Mouse (Mus musculus): ENCODE data around the gene Tor4a. TPM values are rescaled to one million over a fixed set of nuclear protein-coding genes. Genes with fewer than 3 reads are reported as not detected.

Gene Tor4a
- total RNA-seq, 1 experiment, result 11.1 TPM

DNA sequence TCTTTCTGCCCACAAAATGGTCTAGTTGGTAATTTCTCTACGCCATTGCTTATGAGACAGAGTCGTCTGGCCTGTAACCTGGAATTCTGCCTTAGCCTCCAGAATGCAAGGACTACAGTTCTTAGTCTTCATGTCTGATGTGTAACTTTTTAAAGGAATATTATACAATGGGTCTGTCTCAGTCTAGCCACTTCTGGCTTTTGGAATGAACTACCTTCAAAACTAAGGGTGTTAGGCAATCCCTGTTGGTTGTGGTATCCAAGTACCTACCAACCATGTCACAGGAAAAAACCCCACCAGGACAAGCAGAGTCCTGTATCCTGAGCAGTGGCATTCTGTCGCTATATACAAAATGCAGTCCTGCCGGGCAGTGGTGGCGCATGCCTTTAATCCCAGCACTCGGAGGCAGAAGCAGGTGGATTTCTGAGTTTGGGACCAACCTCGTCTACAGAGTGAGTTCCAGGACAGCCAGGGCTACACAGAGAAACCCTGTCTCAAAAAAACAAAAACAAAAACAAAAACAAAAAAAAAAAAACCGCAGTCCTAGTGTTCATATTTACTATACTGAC, 29.2 kb upstream of the Tor4a start:
- Histone ChIP-seq H3K9me3 (ENCODE audit: control insufficient read depth, insufficient read depth, low read depth, low read length) (no peaks in the 10 kb centered on the region), H3K36me3 (ENCODE audit: control insufficient read depth, insufficient read depth, low read length, poor library complexity, severe bottlenecking) (peaks cover 25% of the 10 kb centered on the region), H3K27ac (ENCODE audit: insufficient read depth, low read depth, low read length, poor library complexity, severe bottlenecking) (peak overlapping the region; percentile 93; the same call in 1 of the 2 replicates), H3K9ac (ENCODE audit: insufficient read depth, low read depth, low read length, poor library complexity, severe bottlenecking) (peak overlapping the region; percentile 67; the same call in 1 of the 2 replicates), H3K4me1 (ENCODE audit: control insufficient read depth in 2 of 2, insufficient read depth in 2 of 2, low read length in 2 of 2, poor library complexity in 1 of 2) (peaks cover 6 to 24% of the 10 kb centered on the region in 2 experiments; a peak in 3 of 4 replicates), H3K4me3 (ENCODE audit: insufficient read depth in 1 of 2, low read depth in 1 of 2, low read length in 2 of 2, poor library complexity in 1 of 2, severe bottlenecking in 1 of 2) (peak overlapping the region; percentile 68 to 88; a peak in 3 of 4 replicates)
- DNase-seq (ENCODE audit: low read depth, low spot score), result no peak
- TF ChIP-seq ZNF384 (IDR thresholded peaks at IDR 0.05; ENCODE audit: low read depth, low read length) (no peak), ZC3H11A (IDR thresholded peaks at IDR 0.05; ENCODE audit: borderline replicate concordance, low read depth, low read length) (no peak), HCFC1 (IDR thresholded peaks at IDR 0.05; ENCODE audit: borderline replicate concordance, insufficient read depth, low read length) (no peak), CHD2 (IDR thresholded peaks at IDR 0.05; ENCODE audit: low read depth, low read length) (no peak), MAFK (IDR thresholded peaks at IDR 0.05; ENCODE audit: insufficient read depth, low read depth, low read length) (no peak)
- in situ Hi-C loops (cut with MboI; ENCODE audit: low sequenced_read_pairs in 2 of 2, unreplicated experiment in 2 of 2), result no loop called here

DNA sequence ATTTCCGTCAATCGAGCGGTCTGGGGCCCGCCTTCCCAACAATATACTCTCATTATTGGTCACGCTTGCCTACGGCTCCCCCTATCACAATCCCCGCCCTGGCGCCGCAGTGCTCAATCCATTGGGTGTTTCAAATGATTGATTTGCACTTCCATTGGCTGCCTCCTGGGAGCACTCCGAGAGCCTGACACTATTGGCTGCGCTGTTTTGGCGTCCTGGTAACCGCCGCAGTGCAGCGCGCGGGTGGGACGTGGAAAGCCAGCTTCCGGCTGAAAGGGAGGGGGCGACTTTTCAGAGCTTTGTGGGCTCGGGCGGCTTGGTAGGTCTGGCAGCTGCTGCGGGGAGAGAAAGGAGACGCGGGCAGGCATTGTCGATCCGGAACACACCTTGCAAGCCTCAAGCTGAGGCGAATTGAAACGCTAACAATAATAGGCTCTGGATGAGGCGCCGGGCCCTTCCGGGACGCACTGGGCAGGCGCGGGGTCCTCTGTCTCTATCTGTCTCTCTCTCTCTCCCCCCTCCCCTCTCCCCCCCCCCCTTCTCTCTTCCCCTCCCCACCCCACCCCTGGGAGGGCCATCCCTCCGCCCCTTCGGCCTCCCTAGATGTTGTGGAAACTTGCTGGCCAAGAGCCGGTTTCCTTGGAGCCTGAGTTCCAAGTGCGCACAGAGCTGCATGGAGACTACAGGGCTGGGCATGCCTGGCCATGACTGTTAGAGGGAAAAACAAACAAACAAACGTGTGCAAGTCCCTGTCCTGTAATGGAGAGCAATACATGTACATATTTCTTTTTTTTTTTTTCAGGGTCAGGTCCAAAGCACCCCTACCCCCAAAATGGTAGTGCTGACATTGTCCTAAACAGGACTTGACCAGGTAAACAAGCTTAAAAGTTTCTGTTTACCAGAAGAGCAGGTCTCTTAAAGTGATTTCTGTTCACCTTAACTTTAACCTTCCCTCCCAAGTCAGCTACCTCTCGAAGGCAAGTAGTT, 28.4 kb upstream of the Tor4a start:
- Histone ChIP-seq H3K27ac (ENCODE audit: insufficient read depth, low read depth, low read length, poor library complexity, severe bottlenecking) (peak overlapping the region; percentile 93), H3K36me3 (ENCODE audit: control insufficient read depth, insufficient read depth, low read length, poor library complexity, severe bottlenecking) (peaks cover 25% of the 10 kb centered on the region), H3K9ac (ENCODE audit: insufficient read depth, low read depth, low read length, poor library complexity, severe bottlenecking) (peak overlapping the region; percentile 76), H3K4me3 (ENCODE audit: insufficient read depth in 1 of 2, low read depth in 1 of 2, low read length in 2 of 2, poor library complexity in 1 of 2, severe bottlenecking in 1 of 2) (peak overlapping the region; percentile 68 to 88), H3K9me3 (ENCODE audit: control insufficient read depth, insufficient read depth, low read depth, low read length) (no peaks in the 10 kb centered on the region), H3K4me1 (ENCODE audit: control insufficient read depth in 2 of 2, insufficient read depth in 2 of 2, low read length in 2 of 2, poor library complexity in 1 of 2) (peaks cover 6 to 21% of the 10 kb centered on the region in 2 experiments; a peak in 3 of 4 replicates)
- DNase-seq (ENCODE audit: low read depth, low spot score), result peak; percentile 98
- TF ChIP-seq MAFK (IDR thresholded peaks at IDR 0.05; ENCODE audit: insufficient read depth, low read depth, low read length), result no peak
- TF ChIP-seq ZNF384 (IDR thresholded peaks at IDR 0.05; ENCODE audit: low read depth, low read length), result no peak
- peak; percentile 94 for TF ChIP-seq CHD2 (IDR thresholded peaks at IDR 0.05; ENCODE audit: low read depth, low read length)
- TF ChIP-seq ZC3H11A (IDR thresholded peaks at IDR 0.05; ENCODE audit: borderline replicate concordance, low read depth, low read length), result no peak
- TF ChIP-seq HCFC1 (IDR thresholded peaks at IDR 0.05; ENCODE audit: borderline replicate concordance, insufficient read depth, low read length), result peak; percentile 55; the same call in 1 of the 2 replicates
- in situ Hi-C loops (cut with MboI; ENCODE audit: low sequenced_read_pairs in 2 of 2, unreplicated experiment in 2 of 2), result no loop called here

DNA sequence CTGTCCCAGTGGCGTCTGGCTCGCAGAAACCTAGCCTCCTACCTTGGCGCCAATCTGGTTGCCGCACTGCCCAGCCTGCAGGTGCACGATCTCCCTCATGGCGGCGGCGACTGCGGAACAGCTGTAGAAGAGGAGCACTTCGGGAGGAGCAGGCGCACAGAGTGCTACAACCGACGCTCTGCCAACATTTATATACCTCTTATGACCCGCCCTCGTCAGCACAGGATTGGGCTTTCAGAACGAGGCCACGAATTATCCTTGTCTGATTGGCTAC, 27.7 kb upstream of the Tor4a start, which contains the start of gene Tubb4b:
Gene Tubb4b (minus strand): TSS at position 211 of the 274 bp plus-strand sequence.
- H3K36me3 ChIP-seq (ENCODE audit: control insufficient read depth, insufficient read depth, low read length, poor library complexity, severe bottlenecking), result peaks cover 25% of the 10 kb centered on the region
- no peak for TF ChIP-seq ZC3H11A (IDR thresholded peaks at IDR 0.05; ENCODE audit: borderline replicate concordance, low read depth, low read length)
- TF ChIP-seq HCFC1 (IDR thresholded peaks at IDR 0.05; ENCODE audit: borderline replicate concordance, insufficient read depth, low read length), result 0 out of 2 replicates have a peak, but pooled peaks have one; percentile 29
- TF ChIP-seq CHD2 (IDR thresholded peaks at IDR 0.05; ENCODE audit: low read depth, low read length), result no peak; the same call in 1 of the 2 replicates
- TF ChIP-seq MAFK (IDR thresholded peaks at IDR 0.05; ENCODE audit: insufficient read depth, low read depth, low read length), result no peak
- no peak for TF ChIP-seq ZNF384 (IDR thresholded peaks at IDR 0.05; ENCODE audit: low read depth, low read length)
- peak within 1 kb of the TSS; percentile 99 for H3K9ac ChIP-seq (ENCODE audit: insufficient read depth, low read depth, low read length, poor library complexity, severe bottlenecking)
- H3K4me3 ChIP-seq (ENCODE audit: insufficient read depth in 1 of 2, low read depth in 1 of 2, low read length in 2 of 2, poor library complexity in 1 of 2, severe bottlenecking in 1 of 2), result peak within 1 kb of the TSS; percentile 88 to 98
- in situ Hi-C loops (cut with MboI; ENCODE audit: low sequenced_read_pairs in 2 of 2, unreplicated experiment in 2 of 2), result no loop called here
- peak within 1 kb of the TSS; percentile 98 for H3K27ac ChIP-seq (ENCODE audit: insufficient read depth, low read depth, low read length, poor library complexity, severe bottlenecking)
- DNase-seq (ENCODE audit: low read depth, low spot score), result no peak
- H3K9me3 ChIP-seq (ENCODE audit: control insufficient read depth, insufficient read depth, low read depth, low read length), result no peaks in the 10 kb centered on the region
- peaks cover 6 to 21% of the 10 kb centered on the region in 2 experiments; a peak in 3 of 4 replicates for H3K4me1 ChIP-seq (ENCODE audit: control insufficient read depth in 2 of 2, insufficient read depth in 2 of 2, low read length in 2 of 2, poor library complexity in 1 of 2)

DNA sequence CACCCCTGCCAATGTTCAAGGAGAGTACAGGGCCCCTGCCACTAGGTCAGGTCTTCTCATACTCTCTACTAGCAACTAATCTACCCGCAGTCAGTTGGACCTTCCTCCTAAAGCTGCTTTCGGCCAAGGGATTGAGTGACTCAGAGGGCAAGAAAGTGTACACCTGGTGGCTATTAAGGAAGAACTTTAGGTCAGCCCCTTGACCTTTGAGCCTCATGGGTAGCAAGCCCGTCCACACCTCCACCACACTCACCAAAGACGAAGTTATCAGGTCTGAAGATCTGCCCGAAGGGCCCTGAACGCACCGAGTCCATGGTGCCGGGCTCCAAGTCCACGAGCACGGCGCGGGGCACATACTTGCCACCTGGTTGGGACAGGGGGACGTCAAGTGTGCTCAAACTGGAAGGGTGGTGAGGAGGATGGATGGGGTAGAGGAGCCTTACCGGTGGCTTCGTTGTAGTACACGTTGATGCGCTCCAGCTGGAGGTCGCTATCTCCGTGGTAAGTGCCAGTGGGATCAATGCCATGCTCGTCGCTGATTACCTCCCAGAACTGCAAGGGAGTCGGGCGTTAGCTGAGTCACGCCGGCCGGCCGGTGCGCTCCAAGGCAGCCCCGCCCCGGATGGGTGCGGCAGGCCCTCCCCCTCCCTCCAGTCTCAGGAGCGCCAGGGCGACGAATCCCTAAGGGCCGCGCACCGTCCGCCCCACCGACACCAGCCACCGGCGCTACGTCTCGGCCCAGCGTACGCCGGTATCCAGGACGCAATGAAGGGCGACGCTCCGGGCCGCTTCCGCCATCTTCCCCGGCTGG, 27.2 kb upstream of the Tor4a start:
- in situ Hi-C loops (cut with MboI; ENCODE audit: low sequenced_read_pairs in 2 of 2, unreplicated experiment in 2 of 2), result no loop called here
- peaks cover 25% of the 10 kb centered on the region for H3K36me3 ChIP-seq (ENCODE audit: control insufficient read depth, insufficient read depth, low read length, poor library complexity, severe bottlenecking)
- peaks cover 6 to 19% of the 10 kb centered on the region in 2 experiments; a peak in 3 of 4 replicates for H3K4me1 ChIP-seq (ENCODE audit: control insufficient read depth in 2 of 2, insufficient read depth in 2 of 2, low read length in 2 of 2, poor library complexity in 1 of 2)
- DNase-seq (ENCODE audit: low read depth, low spot score), result peak; percentile 65
- H3K9ac ChIP-seq (ENCODE audit: insufficient read depth, low read depth, low read length, poor library complexity, severe bottlenecking), result peak overlapping the region; percentile 99
- peak overlapping the region; percentile 98 for H3K27ac ChIP-seq (ENCODE audit: insufficient read depth, low read depth, low read length, poor library complexity, severe bottlenecking)
- peak overlapping the region; percentile 87 to 98 for H3K4me3 ChIP-seq (ENCODE audit: insufficient read depth in 1 of 2, low read depth in 1 of 2, low read length in 2 of 2, poor library complexity in 1 of 2, severe bottlenecking in 1 of 2)
- TF ChIP-seq MAFK (IDR thresholded peaks at IDR 0.05; ENCODE audit: insufficient read depth, low read depth, low read length) (peak; percentile 82; the same call in 1 of the 2 replicates), CHD2 (IDR thresholded peaks at IDR 0.05; ENCODE audit: low read depth, low read length) (no peak)
- H3K9me3 ChIP-seq (ENCODE audit: control insufficient read depth, insufficient read depth, low read depth, low read length), result no peaks in the 10 kb centered on the region

Data from ES-E14 (cell line).